ENCODE assay signal across 14 mouse cellular contexts in the genomic region with DNA sequence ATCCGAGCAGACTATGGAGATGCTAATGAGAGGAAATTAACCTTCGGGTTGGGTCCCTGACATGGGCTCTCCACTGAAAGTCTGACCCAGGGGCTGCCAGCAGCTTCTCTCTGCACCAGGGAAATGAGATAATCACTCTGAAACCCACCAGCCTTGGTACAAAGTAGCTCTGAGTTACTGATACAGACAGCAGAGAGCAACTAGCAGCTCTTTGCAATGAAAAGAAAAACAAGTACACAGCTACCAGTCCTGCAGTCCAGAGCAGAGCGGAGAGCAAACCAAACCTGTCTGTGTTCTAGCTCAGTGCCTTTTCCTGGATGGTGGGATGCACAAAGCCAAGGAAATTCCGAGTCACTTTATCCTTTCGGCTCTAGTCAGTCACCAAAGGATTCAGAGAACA. TPM values are rescaled to one million over a fixed set of nuclear protein-coding genes. Genes with fewer than 3 reads are reported as not detected.
DNase-seq lines count a peak whose midpoint lies in the region; ATAC-seq lines count a peak whose summit lies in the region.
"Had no signal": no experiment of that assay in that cellular context is flagged by ENCODE, and none has a peak within 500 bp of the region (broad histone marks: within the 10 kb centered on the region; RNA-seq: fewer than 3 reads in every experiment).

No protein-coding gene starts in this region.

- H3K27me3 ChIP-seq in kidney, embryonic 16.5 days (ENCODE audit: insufficient read depth, low read length) = peaks cover 3% of the 10 kb centered on the region; the same call in 1 of the 2 replicates
- H3K27me3 ChIP-seq in forebrain, embryonic 15.5 days = peaks cover 92% of the 10 kb centered on the region
- H3K27me3 ChIP-seq in midbrain, embryonic 12.5 days = peaks cover 85% of the 10 kb centered on the region
- H3K27me3 ChIP-seq: Patski had no signal

- peaks cover 6% of the 10 kb centered on the region; the same call in 1 of the 2 replicates for H3K36me3 ChIP-seq in kidney, embryonic 16.5 days (ENCODE audit: insufficient read depth, low read length)
- no peaks in the 10 kb centered on the region for H3K36me3 ChIP-seq in forebrain, embryonic 15.5 days
- H3K36me3 ChIP-seq in midbrain, embryonic 12.5 days = no peaks in the 10 kb centered on the region
- H3K36me3 ChIP-seq: heart, embryonic 15.5 days; liver, embryonic 15.5 days had no signal

- H3K4me3 ChIP-seq in kidney, embryonic 16.5 days (ENCODE audit: low read length) = no peak overlapping the region
- no peak overlapping the region for H3K4me3 ChIP-seq in forebrain, embryonic 15.5 days
- H3K4me3 ChIP-seq in midbrain, embryonic 12.5 days = peak overlapping the region; percentile 12
- H3K4me3 ChIP-seq: heart, embryonic 15.5 days; liver, embryonic 15.5 days; megakaryocyte, embryonic 14.5 days had no signal

- H3K4me2 ChIP-seq in kidney, embryonic 16.5 days (replicated peaks; ENCODE audit: low read depth, low read length) = no peak overlapping the region
- H3K4me2 ChIP-seq in forebrain, embryonic 15.5 days (replicated peaks) = no peak overlapping the region
- H3K4me2 ChIP-seq in midbrain, embryonic 12.5 days (replicated peaks) = peak overlapping the region; percentile 83
- H3K4me2 ChIP-seq: heart, embryonic 15.5 days; liver, embryonic 15.5 days had no signal

- 25% methylated on average over 5 of the region's 5 CpGs for WGBS in kidney, embryonic 16.5 days
- 13% methylated on average over 5 of the region's 5 CpGs for WGBS in forebrain, embryonic 15.5 days
- 7% methylated on average over 5 of the region's 5 CpGs for WGBS in midbrain, embryonic 12.5 days

- ATAC-seq in kidney, embryonic 16.5 days (ENCODE audit: low FRiP score, low TSS enrichment) = no peak
- no peak for ATAC-seq in forebrain, embryonic 15.5 days (replicated peaks)
- no peak for ATAC-seq in midbrain, embryonic 12.5 days (ENCODE audit: low FRiP score, low read depth)
- no peak for ATAC-seq in erythroid progenitor cell, adult 5-6 weeks (replicated peaks; ENCODE audit: low FRiP score, poor library complexity, severe bottlenecking)
- ATAC-seq: Patski had no signal

- no peak overlapping the region for H3K9ac ChIP-seq in kidney, embryonic 16.5 days (replicated peaks; ENCODE audit: low read length)
- 0 out of 2 replicates have a peak overlapping the region, but pooled peaks have one; percentile 11 for H3K9ac ChIP-seq in forebrain, embryonic 15.5 days (replicated peaks)
- peak overlapping the region; percentile 39; the same call in 1 of the 2 replicates for H3K9ac ChIP-seq in midbrain, embryonic 12.5 days (replicated peaks)
- H3K9ac ChIP-seq: heart, embryonic 15.5 days; liver, embryonic 15.5 days had no signal

- peak overlapping the region; percentile 46 for H3K27ac ChIP-seq in kidney, embryonic 16.5 days (ENCODE audit: low read length)
- H3K27ac ChIP-seq in forebrain, embryonic 15.5 days (replicated peaks) = peak overlapping the region; percentile 55
- peak overlapping the region; percentile 75 for H3K27ac ChIP-seq in midbrain, embryonic 12.5 days (replicated peaks)
- H3K27ac ChIP-seq: heart, embryonic 15.5 days; liver, embryonic 15.5 days had no signal

- no peaks in the 10 kb centered on the region for H3K9me3 ChIP-seq in kidney, embryonic 16.5 days (ENCODE audit: low read length)
- no peaks in the 10 kb centered on the region for H3K9me3 ChIP-seq in forebrain, embryonic 15.5 days
- no peaks in the 10 kb centered on the region for H3K9me3 ChIP-seq in midbrain, embryonic 12.5 days
- H3K9me3 ChIP-seq: heart, embryonic 15.5 days; liver, embryonic 15.5 days; megakaryocyte, embryonic 14.5 days had no signal

- peaks cover 59% of the 10 kb centered on the region for H3K4me1 ChIP-seq in kidney, embryonic 16.5 days (ENCODE audit: insufficient read depth, low read length)
- H3K4me1 ChIP-seq in forebrain, embryonic 15.5 days = peaks cover 13% of the 10 kb centered on the region
- peaks cover 46% of the 10 kb centered on the region for H3K4me1 ChIP-seq in midbrain, embryonic 12.5 days
- H3K4me1 ChIP-seq: liver, embryonic 15.5 days had no signal

- DNase-seq in kidney, adult 8-10 months = no peak
- peak; percentile 39 for DNase-seq in embryo, embryonic 11 days
- no peak for DNase-seq in adrenal gland, adult 8-10 months
- no peak for DNase-seq in cerebellum, adult 11 months
- DNase-seq: adrenal gland, postnatal 36 days; cerebellum, adult 9-11 months had no signal

RNA-seq across cellular contexts. Expression of a gene that starts 23.1 kb away (rescaled TPM):
- 165 and 186 TPM in 2 replicates for polyA plus RNA-seq in kidney, embryonic 16.5 days (2015; fragmentation: Nextera tagmentation; extraction: Ambion mirVana)
- polyA plus RNA-seq in forebrain, embryonic 15.5 days (2015; fragmentation: Nextera tagmentation; extraction: Ambion mirVana) = 76.2 and 95.0 TPM in 2 replicates
- polyA plus RNA-seq in midbrain, embryonic 12.5 days (2016; fragmentation: Nextera tagmentation; extraction: Ambion mirVana) = 105 and 143 TPM in 2 replicates
- 100 to 1,000 TPM; 108 to 141 (median 120) TPM for total RNA-seq in adrenal gland, adult 8-10 months (2022)
- total RNA-seq in erythroid progenitor cell, adult 5-6 weeks (2015; ENCODE audit: low replicate concordance) = not detected in 2 replicates
- total RNA-seq in erythroid progenitor cell, adult 5-6 weeks (2017; ENCODE audit: low replicate concordance) = not detected in 2 replicates
